Mouse (Mus musculus) frontal cortex, postnatal 10 days (tissue): ENCODE results near the gene Dock10.

Experiments used
- DNase-seq, 2 experiments: peaks; one replicate each; pipeline ENCODE4 v3.0.0; 2022; ENCODE audit warnings: low spot score in 2 of 2, mixed read lengths in 1 of 2

Gene Dock10

DNA sequence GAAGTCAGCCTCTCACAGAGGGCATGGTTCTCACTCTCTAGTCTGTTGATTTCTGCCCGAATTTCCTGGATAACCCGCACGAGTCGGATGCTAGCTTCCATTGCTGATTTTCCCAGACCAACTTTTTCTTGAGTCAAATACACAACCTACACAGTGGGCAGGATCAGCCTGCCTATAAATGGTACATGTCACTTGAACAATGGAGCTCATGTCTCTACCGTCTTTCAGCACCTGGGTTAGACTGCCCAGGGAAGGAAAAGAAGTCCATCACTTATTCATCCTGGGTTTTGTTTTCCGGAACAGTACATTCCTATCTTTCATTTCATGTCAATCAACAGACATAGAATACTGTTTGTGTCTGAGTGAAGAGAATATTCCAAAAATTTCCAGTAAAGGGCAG, 297.0 kb downstream of the Dock10 start, which contains the start of gene Gm45261:
Gene Gm45261 (minus strand): TSS at position 101 of the 400 bp plus-strand sequence.
- DNase-seq = no peak

DNA sequence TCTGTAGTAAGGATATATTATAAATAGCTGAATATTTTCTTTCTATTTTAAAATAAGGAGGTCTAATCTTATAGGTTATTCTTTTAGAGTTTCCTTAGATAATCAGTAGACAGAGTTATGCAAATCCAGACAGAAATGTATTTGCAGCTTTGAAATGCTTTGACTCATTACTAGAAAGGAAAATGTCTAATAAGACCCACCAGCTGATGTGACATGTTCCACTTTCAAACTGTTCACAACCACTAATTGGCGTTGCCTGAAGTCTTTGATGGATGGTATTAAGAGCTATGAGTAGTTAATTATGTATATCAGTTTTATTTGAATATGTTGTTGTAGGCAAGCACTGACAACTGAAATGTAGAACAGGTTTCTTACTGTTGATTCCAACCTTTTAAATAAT, 298.4 kb downstream of the Dock10 start:
- DNase-seq = no peak

DNA sequence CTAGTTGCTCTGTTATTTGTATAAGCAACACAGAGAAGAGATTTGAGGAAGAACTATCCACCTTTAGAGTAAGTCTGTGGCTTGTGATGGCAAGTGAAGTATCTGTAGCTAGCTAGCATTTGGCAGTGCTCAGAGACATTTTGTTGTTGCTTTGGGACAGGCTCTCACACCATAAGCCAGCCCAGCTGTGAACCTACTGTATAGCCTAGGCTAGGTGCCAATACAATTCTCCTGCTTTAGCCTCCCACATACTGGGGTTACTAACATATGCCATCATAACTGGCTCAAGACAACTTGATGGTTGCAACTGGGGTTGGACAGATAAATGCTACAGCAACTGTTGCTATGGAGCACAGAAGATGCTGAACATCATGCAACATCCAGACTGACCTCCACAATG, 298.9 kb downstream of the Dock10 start:
- no peak for DNase-seq

DNA sequence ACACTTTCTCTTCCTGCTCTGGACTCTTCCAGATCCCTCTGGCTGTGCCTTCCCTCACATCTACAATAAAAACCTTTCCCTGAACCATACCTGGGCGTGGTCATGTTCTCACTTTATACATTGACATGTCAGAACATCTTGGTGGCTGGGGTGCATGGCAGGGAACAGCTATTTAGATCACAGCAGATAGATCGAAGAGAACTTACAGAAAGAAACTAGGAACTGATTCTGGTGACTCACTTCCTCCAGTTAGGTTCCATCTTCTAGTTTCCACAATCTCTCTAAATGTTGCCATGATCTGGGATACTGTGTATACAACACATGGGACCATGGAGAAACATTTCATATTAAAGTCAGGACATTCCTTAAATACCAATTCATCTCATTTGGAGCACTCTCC, 304.4 kb downstream of the Dock10 start:
- no peak for DNase-seq

DNA sequence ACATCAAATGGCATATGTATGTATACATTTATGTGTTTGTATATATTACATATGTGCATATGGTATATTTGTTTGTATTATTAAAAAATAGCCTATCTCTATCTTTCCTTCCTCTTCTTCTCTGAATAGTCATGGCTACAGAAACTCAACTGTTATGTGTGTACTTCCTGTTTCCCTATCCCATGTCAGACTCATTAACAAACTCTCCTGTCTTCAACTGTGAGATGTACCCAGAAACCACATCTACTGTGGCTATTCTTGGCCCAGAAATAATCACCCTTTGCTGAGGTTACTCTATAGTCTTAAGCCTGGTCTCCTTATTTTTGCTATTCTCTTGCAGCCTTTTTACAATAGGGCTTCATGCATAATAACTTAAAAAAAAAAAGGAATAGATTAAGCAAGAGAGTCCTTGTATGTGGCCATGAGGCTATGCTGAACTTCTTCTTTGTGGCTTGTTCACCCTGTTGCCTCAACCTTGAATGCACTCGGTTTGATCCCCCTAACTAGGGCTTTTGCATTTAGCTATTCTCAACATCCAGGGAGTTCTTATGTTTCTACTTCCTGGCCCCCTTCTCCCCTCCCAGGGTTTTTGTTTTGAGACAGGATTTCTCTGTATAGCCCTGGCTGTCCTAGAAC, 306.3 kb downstream of the Dock10 start:
- no peak for DNase-seq
